Mouse (Mus musculus): ENCODE measurements around the gene Gpr12. TPM values are rescaled to one million over a fixed set of nuclear protein-coding genes. Genes with fewer than 3 reads are reported as not detected.
"Not testable (repeated sequence)": the region's sequence is repeated elsewhere in the genome, so short reads cannot be mapped to it uniquely, and the experiment has no call there.

Gpr12 gene
- polyA plus RNA-seq, 2 experiments = 0.08 to 0.52 TPM

DNA sequence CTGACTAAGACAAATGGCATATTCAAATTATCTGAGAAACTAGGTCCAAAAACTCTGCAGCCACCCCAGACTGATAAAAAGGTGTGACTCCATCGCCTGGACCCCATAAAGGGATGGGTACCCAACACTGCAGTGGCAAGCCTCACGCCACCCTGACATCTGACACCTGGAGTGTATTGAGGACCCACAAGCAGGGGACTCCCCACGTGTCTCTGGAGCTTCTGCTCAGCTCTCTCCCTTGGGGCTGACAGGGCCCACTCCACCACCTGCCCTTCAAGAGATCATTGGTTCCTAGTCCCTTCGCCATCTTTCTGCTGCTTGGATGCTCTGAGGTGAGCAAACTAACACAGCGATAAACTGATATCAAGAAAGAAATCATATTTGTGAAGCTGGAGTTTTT is 22.8 kb upstream of the Gpr12 start:
- H3K9me3 ChIP-seq (ENCODE audit: control insufficient read depth, low read length) = no peaks in the 10 kb centered on the region
- peaks cover 11% of the 10 kb centered on the region for H3K4me1 ChIP-seq (ENCODE audit: control insufficient read depth, insufficient read depth, low read length)
- DNase-seq (ENCODE audit: low spot score) (no peak), ATAC-seq (ENCODE audit: low FRiP score, low read depth) (no peak)
- H3K36me3 ChIP-seq (ENCODE audit: control insufficient read depth, insufficient read depth, low read length) = no peaks in the 10 kb centered on the region
- H3K27me3 ChIP-seq (ENCODE audit: control insufficient read depth, insufficient read depth, low read length) = no peaks in the 10 kb centered on the region
- H3K4me2 ChIP-seq (replicated peaks; ENCODE audit: low read depth, low read length, severe bottlenecking) = no peak overlapping the region
- H3K9ac ChIP-seq (ENCODE audit: low read depth, low read length, severe bottlenecking) = no peak overlapping the region
- WGBS = 64% methylated on average over 5 of the region's 5 CpGs
- no peak overlapping the region for H3K4me3 ChIP-seq (replicated peaks; ENCODE audit: low read length)
- no peak for TF ChIP-seq POLR2A (IDR thresholded peaks at IDR 0.05; ENCODE audit: borderline replicate concordance, extremely low read depth, insufficient read depth, insufficient read length)
- H3K27ac ChIP-seq (replicated peaks; ENCODE audit: low read depth, low read length) = no peak overlapping the region

DNA sequence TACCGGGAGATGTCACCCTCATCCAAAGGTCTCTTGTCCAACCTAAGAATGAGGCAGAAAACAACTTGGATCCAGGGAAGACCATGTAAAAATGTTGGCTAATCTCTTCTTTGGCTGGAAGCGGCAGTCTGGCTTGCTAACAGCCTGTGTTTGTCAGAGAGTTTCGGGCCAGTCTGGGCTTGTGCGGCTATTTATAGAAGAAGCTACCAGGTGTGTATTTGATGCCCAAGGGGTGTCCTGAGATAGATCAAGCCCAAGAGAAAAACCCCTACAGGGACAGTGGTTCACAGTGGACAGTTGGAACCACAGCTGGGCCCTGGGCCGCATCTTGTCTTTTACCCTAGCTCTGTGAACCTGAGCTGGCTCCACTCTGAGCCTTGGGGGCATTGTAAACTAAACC is 21.9 kb upstream of the Gpr12 start:
- no peak overlapping the region for H3K9ac ChIP-seq (ENCODE audit: low read depth, low read length, severe bottlenecking)
- DNase-seq (ENCODE audit: low spot score) (no peak), ATAC-seq (ENCODE audit: low FRiP score, low read depth) (no peak)
- no peak overlapping the region for H3K27ac ChIP-seq (replicated peaks; ENCODE audit: low read depth, low read length)
- 67% methylated on average over 5 of the region's 5 CpGs for WGBS
- no peaks in the 10 kb centered on the region for H3K36me3 ChIP-seq (ENCODE audit: control insufficient read depth, insufficient read depth, low read length)
- H3K4me1 ChIP-seq (ENCODE audit: control insufficient read depth, insufficient read depth, low read length) = peaks cover 11% of the 10 kb centered on the region
- H3K27me3 ChIP-seq (ENCODE audit: control insufficient read depth, insufficient read depth, low read length) = no peaks in the 10 kb centered on the region
- no peaks in the 10 kb centered on the region for H3K9me3 ChIP-seq (ENCODE audit: control insufficient read depth, low read length)
- no peak for TF ChIP-seq POLR2A (IDR thresholded peaks at IDR 0.05; ENCODE audit: borderline replicate concordance, extremely low read depth, insufficient read depth, insufficient read length)
- no peak overlapping the region for H3K4me3 ChIP-seq (replicated peaks; ENCODE audit: low read length)
- H3K4me2 ChIP-seq (replicated peaks; ENCODE audit: low read depth, low read length, severe bottlenecking) = no peak overlapping the region

DNA sequence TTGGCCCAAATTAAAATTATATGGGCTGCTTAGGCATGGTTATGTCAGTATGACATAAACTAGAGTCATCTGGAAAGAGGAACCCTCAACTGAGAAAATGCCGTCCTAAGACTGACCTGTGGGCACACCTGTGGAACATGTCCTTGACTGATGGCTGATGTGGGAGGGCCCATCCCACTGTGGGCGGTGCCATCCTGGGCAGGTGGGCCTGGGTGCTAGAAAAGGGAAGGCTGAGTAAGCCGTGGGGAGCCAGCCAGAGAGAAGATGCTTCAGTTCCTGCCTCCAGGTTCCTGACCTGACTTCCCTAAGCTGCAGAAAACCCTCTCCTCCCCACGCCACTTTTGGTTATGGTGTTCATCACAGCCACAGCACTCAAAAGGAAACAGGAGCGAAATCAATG is 21.2 kb upstream of the Gpr12 start:
- WGBS = 67% methylated on average over 5 of the region's 5 CpGs
- Histone ChIP-seq H3K9me3 (ENCODE audit: control insufficient read depth, low read length) (no peaks in the 10 kb centered on the region), H3K36me3 (ENCODE audit: control insufficient read depth, insufficient read depth, low read length) (no peaks in the 10 kb centered on the region)

DNA sequence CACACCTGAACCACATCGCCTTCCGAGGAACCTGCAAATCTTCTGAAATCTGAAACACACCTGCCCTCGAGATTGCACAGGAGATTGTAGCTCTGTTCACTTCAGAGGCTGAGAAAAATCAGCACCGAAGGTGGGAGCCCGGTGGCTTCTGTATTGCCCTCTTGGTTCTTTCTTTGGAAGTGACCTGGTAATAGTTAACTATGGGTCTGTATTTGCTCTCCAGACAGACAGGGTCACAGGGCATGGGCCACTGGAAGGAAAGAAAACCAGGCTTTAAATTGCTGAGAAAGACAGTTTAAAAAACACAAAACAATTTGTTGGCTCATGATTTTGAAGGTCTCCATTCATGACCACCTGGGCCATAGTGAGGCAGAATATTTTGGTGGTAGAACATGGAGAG is 14.9 kb upstream of the Gpr12 start:
- WGBS = 72% methylated on average over 5 of the region's 5 CpGs
- no peak overlapping the region for H3K4me2 ChIP-seq (replicated peaks; ENCODE audit: low read depth, low read length, severe bottlenecking)
- no peaks in the 10 kb centered on the region for H3K27me3 ChIP-seq (ENCODE audit: control insufficient read depth, insufficient read depth, low read length)
- no peak for TF ChIP-seq POLR2A (IDR thresholded peaks at IDR 0.05; ENCODE audit: borderline replicate concordance, extremely low read depth, insufficient read depth, insufficient read length)
- no peak overlapping the region for H3K9ac ChIP-seq (ENCODE audit: low read depth, low read length, severe bottlenecking)
- DNase-seq (ENCODE audit: low spot score) = no peak
- no peak for ATAC-seq (ENCODE audit: low FRiP score, low read depth)
- H3K9me3 ChIP-seq (ENCODE audit: control insufficient read depth, low read length) = no peaks in the 10 kb centered on the region
- no peak overlapping the region for H3K27ac ChIP-seq (replicated peaks; ENCODE audit: low read depth, low read length)
- no peaks in the 10 kb centered on the region for H3K36me3 ChIP-seq (ENCODE audit: control insufficient read depth, insufficient read depth, low read length)
- H3K4me3 ChIP-seq (replicated peaks; ENCODE audit: low read length) = no peak overlapping the region
- H3K4me1 ChIP-seq (ENCODE audit: control insufficient read depth, insufficient read depth, low read length) = no peaks in the 10 kb centered on the region

More for the DNA sequence above, 21.2 kb upstream of the Gpr12 start:
- no peak overlapping the region for H3K9ac ChIP-seq (ENCODE audit: low read depth, low read length, severe bottlenecking)
- no peaks in the 10 kb centered on the region for H3K27me3 ChIP-seq (ENCODE audit: control insufficient read depth, insufficient read depth, low read length)
- ATAC-seq (ENCODE audit: low FRiP score, low read depth) (no peak), DNase-seq (ENCODE audit: low spot score) (no peak)
- H3K4me1 ChIP-seq (ENCODE audit: control insufficient read depth, insufficient read depth, low read length) = peaks cover 5% of the 10 kb centered on the region
- TF ChIP-seq POLR2A (IDR thresholded peaks at IDR 0.05; ENCODE audit: borderline replicate concordance, extremely low read depth, insufficient read depth, insufficient read length) = no peak
- H3K27ac ChIP-seq (replicated peaks; ENCODE audit: low read depth, low read length) = no peak overlapping the region
- no peak overlapping the region for H3K4me2 ChIP-seq (replicated peaks; ENCODE audit: low read depth, low read length, severe bottlenecking)
- H3K4me3 ChIP-seq (replicated peaks; ENCODE audit: low read length) = no peak overlapping the region

DNA sequence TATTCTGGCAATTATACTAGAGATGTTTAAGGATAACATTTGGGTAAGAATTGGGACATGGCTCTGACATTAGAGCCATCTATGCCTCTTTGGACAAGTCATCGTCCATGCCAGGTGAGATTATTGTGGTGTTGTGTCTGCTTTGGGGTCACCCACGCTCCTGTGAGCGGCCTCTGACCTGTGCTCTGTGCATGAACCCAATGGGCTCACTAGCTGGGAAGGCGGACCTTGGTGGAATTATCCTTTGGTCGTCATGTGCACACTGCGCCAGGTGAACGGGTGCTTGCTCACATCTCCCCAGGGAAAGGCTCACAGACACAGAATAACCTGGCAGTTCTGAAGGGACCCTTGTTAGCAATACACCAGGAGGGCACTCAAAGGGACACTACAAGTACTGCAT is 14.2 kb upstream of the Gpr12 start:
- not testable (repeated sequence) for H3K4me1 ChIP-seq (ENCODE audit: control insufficient read depth, insufficient read depth, low read length); H3K9me3 ChIP-seq (ENCODE audit: control insufficient read depth, low read length); ATAC-seq (ENCODE audit: low FRiP score, low read depth); H3K27ac ChIP-seq (replicated peaks; ENCODE audit: low read depth, low read length); H3K4me3 ChIP-seq (replicated peaks; ENCODE audit: low read length); H3K27me3 ChIP-seq (ENCODE audit: control insufficient read depth, insufficient read depth, low read length); H3K36me3 ChIP-seq (ENCODE audit: control insufficient read depth, insufficient read depth, low read length); H3K4me2 ChIP-seq (replicated peaks; ENCODE audit: low read depth, low read length, severe bottlenecking); DNase-seq (ENCODE audit: low spot score); H3K9ac ChIP-seq (ENCODE audit: low read depth, low read length, severe bottlenecking)
- 87% methylated on average over 7 of the region's 7 CpGs for WGBS

Data from limb, embryonic 14.5 days (tissue).